Mouse (Mus musculus): Measurements from ENCODE around the gene Mcpt4.
A peak's percentile ranks its signal among the peaks of the same experiment; 100 is the strongest.
"Not testable (repeated sequence)": the region's sequence is repeated elsewhere in the genome, so short reads cannot be mapped to it uniquely, and the experiment has no call there.

Mcpt4 gene

DNA sequence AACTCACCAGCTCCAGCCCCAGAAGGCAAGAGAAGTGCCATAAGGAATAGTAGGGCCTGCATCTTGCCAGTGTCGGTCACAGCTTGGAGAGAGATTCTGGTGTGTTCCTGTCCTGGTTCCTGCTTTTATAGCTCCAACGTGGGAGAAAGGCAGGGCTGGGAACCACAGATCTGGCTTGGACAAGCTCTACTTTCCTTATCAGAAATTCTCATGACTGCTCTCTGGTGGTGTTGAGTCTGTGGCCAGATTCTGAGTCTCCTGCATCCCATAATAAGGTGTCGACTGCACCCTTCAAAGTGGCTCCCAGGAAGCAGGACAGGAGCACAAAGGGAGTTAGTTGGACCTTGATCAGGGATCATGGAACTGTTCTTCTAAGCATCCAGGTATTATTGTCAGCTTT, at the start of gene Mcpt4:
Mcpt4 (minus strand) TSS at position 101 of the 400 bp plus-strand sequence.
- DNase-seq = not testable (repeated sequence)

DNA sequence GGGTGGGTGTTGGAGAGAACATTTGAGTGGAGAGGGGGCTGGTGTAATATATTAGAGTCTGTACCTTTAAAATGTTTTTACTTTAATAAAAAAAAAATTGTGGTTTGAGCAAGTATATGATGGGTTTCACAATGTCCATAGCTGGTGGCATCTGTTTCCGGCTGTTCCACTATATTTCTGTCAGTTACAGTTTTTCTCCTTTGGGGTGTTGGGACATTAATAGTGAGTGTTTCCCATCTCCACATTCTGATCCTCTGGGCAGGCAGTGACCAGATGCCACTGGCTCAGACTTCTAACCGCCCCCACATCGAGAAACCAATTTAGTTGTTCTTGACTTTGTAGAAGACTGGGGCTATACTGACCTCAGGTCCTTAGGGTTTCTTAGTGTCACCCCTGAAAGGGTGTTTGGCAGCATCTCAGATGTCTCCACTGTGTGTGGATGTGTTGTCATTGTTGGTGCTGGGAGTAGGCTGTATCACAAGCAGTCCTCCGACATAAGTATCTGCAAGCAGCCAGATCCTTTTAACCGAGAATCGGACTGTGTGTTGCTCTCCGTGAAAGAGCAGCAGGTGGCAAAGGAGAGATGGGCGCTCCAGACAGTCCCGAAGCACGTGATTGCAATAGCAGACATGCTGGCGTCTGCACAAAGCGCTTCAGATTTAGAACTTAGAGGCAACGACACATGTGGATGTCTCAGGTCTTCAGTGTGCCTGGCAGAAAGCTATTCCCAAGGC, 43.5 kb upstream of the Mcpt4 start:
- no peak for DNase-seq

DNA sequence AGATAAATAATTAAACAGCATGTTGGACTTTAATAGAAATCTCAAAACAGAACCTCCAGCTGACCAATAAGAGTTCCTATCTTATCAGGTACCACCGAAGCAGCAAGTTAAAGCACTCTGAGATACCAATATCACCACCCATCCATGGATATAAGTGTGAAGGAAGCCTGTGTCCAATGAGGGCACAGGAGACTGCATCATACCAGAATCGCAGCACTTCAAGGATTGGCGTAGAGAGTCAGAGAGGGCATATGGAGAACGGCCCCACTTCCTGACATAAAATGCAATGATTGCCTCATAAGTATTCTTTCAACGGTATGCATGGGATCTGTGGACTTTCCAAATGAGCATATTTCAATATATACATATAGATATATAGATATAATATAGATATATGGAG, 42.9 kb upstream of the Mcpt4 start:
- DNase-seq = no peak

DNA sequence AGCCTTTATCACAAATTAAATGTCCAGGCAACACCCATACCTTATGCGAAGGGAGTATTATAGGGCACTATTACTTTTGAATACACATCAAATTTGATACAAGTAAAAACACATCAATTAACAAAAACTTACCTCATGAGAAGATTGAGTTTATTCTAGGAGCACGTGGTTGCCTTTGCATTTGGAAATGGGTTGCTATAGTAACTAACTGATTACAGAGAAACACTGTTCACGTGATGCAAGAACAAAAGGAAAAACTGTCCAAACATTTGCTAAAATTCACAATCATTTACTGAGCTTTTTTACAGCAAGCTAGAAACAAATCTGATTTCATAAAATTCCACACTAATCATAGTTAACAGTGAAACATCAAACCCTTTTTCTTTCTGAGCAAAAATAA, 41.3 kb upstream of the Mcpt4 start:
- no peak for DNase-seq

DNA sequence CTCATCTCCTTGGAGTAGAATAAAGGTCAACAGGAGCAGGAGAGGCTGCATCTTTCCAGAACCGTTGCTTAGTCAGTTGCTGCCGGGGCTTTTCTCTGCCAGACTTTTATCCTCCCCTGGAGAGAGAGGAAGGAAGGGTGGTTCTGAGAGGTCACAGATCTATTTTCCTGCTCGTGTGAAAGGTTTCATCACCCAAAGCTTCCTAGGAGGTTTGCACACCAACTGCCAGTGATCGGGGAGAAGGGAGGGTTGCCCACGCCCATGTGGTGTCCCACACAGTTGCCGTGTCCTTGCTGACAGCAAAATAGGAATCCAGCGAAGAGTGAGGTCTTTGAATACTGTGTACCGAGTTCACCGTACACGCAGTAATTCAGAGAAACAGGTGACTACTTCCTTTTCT, 40.3 kb upstream of the Mcpt4 start, which contains the start of gene Ctsg:
Ctsg (minus strand) TSS at position 189 of the 400 bp plus-strand sequence.
- no peak for DNase-seq

DNA sequence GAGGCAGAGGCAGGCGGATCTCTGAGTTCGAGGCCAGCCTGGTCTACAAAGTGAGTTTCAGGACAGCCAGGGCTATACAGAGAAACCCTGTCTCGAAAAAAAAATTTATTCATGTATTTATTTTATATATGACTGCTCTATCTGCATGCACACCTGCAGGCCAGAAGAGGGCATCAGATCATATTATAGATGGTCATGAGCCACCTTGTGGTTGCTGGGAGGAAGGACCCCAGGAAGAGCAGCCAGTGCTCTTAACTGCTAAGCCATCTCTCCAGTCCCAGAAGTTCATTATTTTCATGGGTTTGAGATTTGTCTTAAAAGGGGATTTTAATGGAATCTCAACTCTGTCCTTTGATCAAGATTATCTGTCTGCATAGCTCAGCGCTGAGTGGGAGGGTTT, 36.8 kb upstream of the Mcpt4 start:
- no peak for DNase-seq

DNA sequence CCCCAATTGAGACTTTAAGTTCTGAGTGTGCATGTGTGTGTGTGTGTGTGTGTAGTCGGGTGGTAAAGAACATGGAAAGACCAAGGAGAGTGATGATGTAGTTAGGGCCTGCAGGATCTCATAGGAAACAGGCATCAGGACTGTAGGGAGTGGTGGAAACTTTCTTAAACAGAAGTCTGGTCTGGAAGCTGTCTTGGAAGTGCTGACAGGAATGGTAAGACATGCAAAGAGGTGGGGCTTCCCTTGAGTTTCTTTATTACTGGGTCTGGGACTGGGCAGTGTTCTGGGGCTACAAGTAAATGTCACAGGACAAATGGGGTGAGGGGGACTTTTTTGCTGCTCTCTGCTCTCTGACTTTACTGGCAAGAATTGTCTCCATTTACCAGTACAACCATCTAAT, 35.5 kb upstream of the Mcpt4 start:
- no peak for DNase-seq

DNA sequence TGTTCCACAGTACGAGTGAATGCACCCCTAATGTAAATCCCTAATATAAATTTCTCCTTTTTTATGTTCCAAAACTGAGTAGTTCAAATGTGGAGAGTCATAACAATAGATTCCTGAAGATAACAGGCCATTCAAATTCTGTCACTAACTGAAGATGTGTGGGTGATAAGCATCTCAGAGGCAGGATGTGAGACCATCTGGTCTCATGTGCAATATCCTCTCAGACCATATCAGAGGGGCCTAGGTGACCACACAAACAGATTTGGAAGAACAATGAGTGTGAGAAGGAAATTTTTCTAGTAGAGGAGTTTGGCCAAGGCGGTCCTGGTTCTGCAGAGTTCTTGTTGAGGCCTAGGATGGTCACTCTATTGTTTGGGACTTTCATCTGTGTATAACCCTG, 31.2 kb upstream of the Mcpt4 start:
- DNase-seq = no peak

DNA sequence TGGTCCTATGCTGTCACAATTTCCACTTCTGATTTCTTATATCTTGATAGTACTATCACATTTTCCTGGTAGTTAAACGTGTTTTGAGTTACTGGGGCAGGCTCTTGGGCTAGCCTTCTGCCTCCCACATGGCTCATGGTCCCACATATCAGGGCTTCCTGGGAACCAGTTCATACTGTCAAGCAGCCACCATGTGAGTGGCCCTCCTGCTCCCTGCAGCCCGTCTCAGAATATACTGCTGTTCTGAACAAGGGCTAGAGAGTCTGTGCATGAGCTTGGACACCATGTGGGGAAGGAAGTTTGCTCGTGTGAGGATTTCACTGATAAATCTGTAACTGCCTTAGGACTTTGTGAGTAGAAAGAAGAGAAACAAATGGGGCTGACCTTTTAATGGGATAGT, 24.6 kb upstream of the Mcpt4 start:
- no peak for DNase-seq

DNA sequence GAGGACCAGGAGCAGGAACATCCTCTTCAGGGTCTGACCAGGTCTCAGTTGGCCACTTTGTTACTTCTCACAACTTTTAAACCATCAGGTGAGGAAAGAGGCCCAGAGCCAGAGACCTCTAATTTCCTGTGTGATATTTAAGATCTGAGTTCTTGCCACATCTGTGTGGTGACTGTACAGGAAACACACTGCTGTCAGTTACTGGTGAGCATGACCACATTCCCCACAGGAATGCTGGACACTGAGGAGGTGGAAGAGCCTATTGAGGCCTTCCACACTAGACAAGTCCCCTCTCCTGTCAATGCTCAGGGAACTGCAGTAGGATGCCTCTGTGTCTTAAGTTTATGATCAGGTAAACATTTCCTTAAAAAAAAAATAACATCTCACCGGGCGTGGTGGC, 23.1 kb upstream of the Mcpt4 start, which contains the start of gene Mcpt8:
Mcpt8 (minus strand) TSS at position 107 of the 400 bp plus-strand sequence.
- no peak for DNase-seq

DNA sequence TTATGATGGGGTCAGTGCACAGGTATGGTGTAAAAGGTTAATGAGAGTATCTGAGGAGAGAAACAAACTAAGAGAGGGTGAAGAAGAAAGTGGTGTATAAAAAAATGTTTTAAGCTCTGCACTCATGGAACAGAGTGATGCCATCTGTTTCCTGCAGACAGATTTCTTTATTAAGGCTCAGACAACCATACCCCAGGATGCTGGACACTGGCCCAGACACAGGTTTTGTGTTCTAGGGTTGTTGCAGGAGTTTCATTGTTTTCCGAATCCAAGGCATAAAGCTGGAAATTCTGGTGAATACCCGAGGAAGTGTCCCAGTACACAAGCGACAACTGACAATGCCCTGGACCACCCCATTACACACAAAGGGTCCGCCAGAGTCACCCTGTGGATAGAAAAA, 19.9 kb upstream of the Mcpt4 start:
- peak; percentile 30 for DNase-seq

DNA sequence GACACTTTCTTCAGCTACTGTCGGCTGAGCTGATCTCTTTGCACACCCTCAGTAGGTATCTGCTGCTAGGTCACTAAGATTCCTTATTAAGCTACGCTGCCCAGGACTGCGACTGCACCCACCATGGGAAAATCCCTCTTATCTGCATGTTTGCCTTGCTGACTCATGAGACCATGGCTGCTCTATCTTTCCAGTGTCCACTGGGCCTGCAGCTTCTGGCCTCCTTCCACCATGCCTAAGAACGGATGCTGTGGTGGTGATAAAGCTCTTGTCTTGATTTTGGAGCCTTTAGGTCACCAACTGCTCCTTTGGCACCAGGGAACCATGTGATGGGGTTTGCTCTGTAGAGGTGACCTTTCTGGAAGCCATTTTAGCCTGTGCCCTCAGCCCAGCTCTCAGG, 4.4 kb downstream of the Mcpt4 start:
- no peak for DNase-seq

DNA sequence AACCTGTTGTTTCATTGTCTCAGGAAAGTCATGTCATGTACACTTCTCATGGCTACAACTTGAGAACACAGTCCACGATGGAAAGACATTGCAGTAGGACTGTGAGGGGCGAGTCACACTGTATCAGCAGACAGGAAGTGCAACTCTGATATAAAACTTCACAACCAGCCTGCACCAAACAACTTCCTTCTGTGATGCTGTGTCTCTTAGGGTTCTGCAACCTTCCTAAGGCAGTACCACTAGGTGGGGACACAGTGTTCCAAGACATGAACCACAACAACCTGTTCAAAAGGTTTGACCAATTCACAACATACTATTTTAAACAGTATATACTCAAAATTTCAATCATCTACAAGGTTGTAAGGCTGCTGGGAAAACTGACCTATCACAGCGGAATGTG, 6.7 kb downstream of the Mcpt4 start:
- DNase-seq = no peak

DNA sequence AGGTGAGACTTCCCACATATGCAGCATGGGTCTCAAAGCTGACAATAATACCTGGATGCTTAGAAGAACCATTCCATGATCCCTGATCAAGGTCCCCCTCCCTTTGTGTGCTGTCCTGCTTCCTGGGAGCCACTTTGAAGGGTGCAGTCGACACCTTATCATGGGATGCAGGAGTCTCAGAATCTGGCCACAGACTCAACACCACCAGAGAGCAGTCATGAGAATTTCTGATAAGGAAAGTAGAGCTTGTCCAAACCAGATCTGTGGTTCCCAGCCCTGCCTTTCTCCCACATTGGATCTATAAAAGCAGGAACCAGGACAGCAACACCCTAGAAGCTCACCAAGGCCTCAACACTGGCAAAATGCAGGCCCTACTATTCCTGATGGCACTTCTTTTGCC, 20.3 kb downstream of the Mcpt4 start, which contains the start of gene Mcpt2:
Mcpt2 (plus strand) TSS at position 250 of the 400 bp plus-strand sequence.
- not testable (repeated sequence) for DNase-seq

DNA sequence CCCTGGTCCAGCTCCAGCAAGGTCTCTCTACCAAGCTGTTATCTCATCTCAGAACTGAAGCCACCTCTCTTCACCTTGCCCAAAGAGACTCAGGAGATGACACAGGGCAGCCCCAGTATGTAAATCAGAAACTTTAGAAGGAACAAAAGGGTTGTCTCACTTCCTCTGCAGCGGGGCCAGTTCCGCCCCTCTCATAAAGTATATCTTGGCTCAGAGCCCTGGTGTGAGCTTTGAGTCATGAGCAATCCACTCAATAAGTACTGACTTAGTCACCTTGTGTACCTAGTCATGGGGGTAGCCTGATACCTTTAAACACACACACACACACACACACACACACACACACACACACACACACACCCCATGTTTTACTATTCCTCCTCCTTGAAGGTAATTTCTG, 27.7 kb downstream of the Mcpt4 start:
- no peak for DNase-seq

DNA sequence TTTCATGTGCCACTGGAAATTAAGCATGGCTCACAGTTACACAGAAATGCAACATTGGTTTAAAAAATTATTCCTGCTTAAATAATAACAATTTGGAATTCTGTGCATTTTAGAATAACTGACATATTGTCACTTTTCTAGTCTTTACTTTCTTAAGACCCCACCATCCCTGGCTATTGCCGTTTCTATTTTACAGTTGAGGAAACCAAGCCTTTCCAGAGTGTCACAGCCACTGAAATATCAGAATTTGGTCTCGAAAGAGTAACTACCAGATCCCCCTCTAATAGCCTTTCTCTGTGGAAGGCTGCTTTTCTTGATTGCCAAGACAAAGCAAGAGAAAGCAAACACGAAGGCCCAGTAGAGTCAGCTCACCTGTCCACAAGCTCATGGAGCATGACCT, 31.7 kb downstream of the Mcpt4 start, which contains the start of gene Mcpt9:
Mcpt9 (minus strand) TSS at position 101 of the 400 bp plus-strand sequence.
- not testable (repeated sequence) for DNase-seq

DNA sequence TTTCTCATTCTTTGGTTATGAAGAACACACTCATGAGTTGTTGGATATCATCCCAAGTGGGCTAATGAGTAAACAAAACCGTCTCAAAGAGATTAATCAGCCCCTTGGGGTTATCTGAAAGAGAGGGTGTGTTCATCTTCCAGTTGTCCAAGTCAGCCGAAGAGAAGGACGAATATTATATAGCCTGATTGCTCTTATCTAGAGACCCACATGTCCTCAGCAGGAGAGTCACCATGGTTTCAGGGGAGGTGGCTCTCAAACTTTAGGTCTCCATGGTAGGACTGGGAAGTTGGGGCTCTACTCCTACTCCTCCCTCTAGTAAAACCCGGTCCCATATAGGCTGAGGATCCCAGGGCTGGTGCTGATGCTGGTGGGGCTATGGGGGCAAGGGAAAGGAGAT, 40.8 kb downstream of the Mcpt4 start:
- DNase-seq = not testable (repeated sequence)

DNA sequence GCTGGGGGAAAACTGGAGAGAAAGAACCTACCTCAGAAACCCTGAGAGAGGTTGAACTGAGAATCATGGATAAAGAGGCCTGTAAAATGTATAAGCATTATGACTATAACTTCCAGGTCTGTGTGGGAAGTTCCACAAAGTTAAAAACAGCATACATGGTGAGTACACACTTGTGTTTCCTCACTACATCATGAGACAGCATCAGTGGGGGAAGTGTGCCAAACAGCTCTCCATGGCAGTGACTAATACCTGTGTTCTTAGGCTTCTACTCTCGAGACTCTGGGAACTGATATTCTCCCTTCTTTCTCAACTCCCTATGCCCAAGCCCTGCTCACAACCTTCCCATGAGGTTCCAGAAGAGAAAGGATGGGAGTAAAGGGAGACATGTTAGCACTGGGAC, 42.7 kb downstream of the Mcpt4 start:
- no peak for DNase-seq

DNA sequence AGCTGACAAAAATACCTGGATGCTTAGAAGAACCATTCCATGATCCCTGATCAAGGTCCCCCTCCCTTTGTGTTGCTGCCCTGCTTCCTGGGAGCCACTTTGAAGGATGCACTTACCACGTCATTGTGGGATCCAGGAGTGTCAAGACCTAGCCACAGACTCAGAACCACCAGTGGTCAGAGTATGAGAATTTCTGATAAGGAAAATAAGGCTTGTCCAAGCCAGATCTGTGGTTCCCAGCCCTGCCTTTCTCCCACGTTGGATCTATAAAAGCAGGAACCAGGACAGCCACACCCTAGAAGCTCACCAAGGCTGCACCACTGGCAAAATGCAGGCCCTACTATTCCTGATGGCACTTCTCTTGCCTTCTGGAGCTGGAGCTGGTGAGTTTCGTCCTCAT, 44.4 kb downstream of the Mcpt4 start, which contains the start of gene Mcpt1:
Mcpt1 (plus strand) TSS at position 301 of the 400 bp plus-strand sequence.
- not testable (repeated sequence) for DNase-seq

DNA sequence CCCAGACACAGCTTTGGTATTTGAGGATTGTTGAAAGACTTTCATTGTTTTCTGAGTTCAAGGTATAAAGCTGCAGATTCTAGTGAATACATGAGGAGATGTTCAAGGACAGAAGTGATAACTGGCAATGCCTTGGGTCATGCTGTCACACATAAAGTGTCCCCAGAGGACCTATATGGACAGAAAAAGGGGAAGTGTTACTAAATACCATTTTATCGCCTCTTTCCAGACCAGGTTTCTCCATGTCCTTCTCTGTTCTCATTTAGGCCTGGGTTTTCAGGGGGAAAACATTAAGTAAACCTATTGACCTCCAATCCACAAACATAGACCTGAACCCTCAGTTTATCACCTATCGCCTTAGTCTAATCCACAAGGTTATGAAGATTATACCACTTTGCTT, 48.2 kb downstream of the Mcpt4 start:
- DNase-seq = no peak

DNA sequence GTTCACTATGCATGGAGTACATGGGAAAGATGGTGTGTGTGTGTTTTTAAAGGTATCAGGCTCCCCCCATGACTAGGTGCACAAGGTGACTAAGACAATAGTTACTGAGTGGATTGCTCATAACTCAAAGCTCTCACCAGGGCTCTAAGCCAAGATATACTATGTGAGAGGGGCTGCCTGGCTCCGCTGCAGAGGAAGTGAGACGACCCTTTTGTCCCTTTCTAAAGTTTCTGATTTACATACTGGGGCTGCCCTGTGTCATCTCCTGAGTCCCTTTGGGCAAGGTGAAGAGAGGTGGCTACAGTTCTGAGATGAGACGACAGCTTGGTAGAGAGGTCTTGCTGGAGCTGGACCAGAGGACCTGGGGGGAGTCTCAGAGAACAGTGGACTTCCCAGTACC, 49.0 kb downstream of the Mcpt4 start:
- no peak for DNase-seq
